24 mouse cellular contexts compared by ENCODE assay signal in the genomic region with DNA sequence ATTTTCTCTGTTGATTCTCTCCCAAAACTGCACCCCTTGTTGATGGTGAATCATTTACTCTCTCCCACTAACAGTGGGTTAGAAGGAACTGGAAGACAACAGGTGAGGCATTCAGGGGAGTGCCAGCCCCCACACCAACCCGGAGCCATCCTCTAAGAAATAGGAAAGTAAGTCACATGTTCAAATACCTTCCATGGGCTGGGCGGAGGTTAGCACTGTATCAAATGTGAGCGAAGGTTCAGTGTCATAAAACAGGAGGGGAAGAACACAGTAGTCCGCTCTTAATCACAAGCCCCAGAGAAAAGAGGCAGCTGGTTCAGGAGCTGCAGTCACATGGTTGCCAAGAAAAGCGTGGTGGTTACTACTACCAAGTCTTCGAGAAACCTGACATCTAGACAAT. TPM values are rescaled to one million over a fixed set of nuclear protein-coding genes. Genes with fewer than 3 reads are reported as not detected.
DNase-seq lines count a peak whose midpoint lies in the region; ATAC-seq and TF ChIP-seq lines count a peak whose summit lies in the region.
"Had no signal": no experiment of that assay in that cellular context is flagged by ENCODE, and none has a peak within 500 bp of the region (broad histone marks: within the 10 kb centered on the region; RNA-seq: fewer than 3 reads in every experiment).

No protein-coding gene starts in this region.

- no peaks in the 10 kb centered on the region for H3K4me1 ChIP-seq in forebrain, postnatal 0 days (ENCODE audit: insufficient read depth)
- no peaks in the 10 kb centered on the region for H3K4me1 ChIP-seq in forebrain, embryonic 11.5 days (replicated peaks; ENCODE audit: control insufficient read depth, insufficient read depth, low read length)
- H3K4me1 ChIP-seq in intestine, postnatal 0 days (replicated peaks; ENCODE audit: control insufficient read depth, insufficient read depth, low read length) = no peaks in the 10 kb centered on the region; the same call in 1 of the 2 replicates
- H3K4me1 ChIP-seq in stomach, postnatal 0 days (replicated peaks; ENCODE audit: control insufficient read depth, insufficient read depth) = no peaks in the 10 kb centered on the region
- H3K4me1 ChIP-seq: embryonic facial prominence, embryonic 15.5 days had no signal

- H3K4me2 ChIP-seq in forebrain, postnatal 0 days (ENCODE audit: low read depth) = no peak overlapping the region
- H3K4me2 ChIP-seq in forebrain, embryonic 11.5 days (ENCODE audit: low read depth, low read length, severe bottlenecking) = no peak overlapping the region
- no peak overlapping the region for H3K4me2 ChIP-seq in intestine, postnatal 0 days (replicated peaks; ENCODE audit: low read depth)
- H3K4me2 ChIP-seq in stomach, postnatal 0 days (replicated peaks; ENCODE audit: low read depth) = no peak overlapping the region
- H3K4me2 ChIP-seq: embryonic facial prominence, embryonic 15.5 days; heart, embryonic 11.5 days; heart, embryonic 15.5 days; hindbrain, embryonic 14.5 days had no signal

- no peak for TF ChIP-seq CTCF in forebrain, postnatal 0 days (IDR thresholded peaks at IDR 0.05; ENCODE audit: low read depth)
- no peak for TF ChIP-seq CTCF in intestine, postnatal 0 days (IDR thresholded peaks at IDR 0.05; ENCODE audit: low read depth)
- no peak for TF ChIP-seq CTCF in stomach, postnatal 0 days (IDR thresholded peaks at IDR 0.05; ENCODE audit: low read depth)

- H3K9ac ChIP-seq in forebrain, postnatal 0 days = no peak overlapping the region
- no peak overlapping the region for H3K9ac ChIP-seq in forebrain, embryonic 11.5 days (ENCODE audit: low read length)
- H3K9ac ChIP-seq in intestine, postnatal 0 days (ENCODE audit: low read depth, low read length) = no peak overlapping the region
- H3K9ac ChIP-seq in stomach, postnatal 0 days (ENCODE audit: low read length) = no peak overlapping the region
- H3K9ac ChIP-seq: embryonic facial prominence, embryonic 15.5 days; heart, embryonic 15.5 days; hindbrain, embryonic 14.5 days had no signal

- TF ChIP-seq EP300 in stomach, postnatal 0 days (optimal IDR thresholded peaks at IDR 0.05) = no peak

- H3K9me3 ChIP-seq in forebrain, postnatal 0 days (ENCODE audit: low read length) = no peaks in the 10 kb centered on the region
- H3K9me3 ChIP-seq in forebrain, embryonic 11.5 days (ENCODE audit: control insufficient read depth, low read length) = no peaks in the 10 kb centered on the region
- no peaks in the 10 kb centered on the region for H3K9me3 ChIP-seq in intestine, postnatal 0 days (ENCODE audit: control insufficient read depth)
- H3K9me3 ChIP-seq in stomach, postnatal 0 days (ENCODE audit: control insufficient read depth, low read length) = no peaks in the 10 kb centered on the region
- H3K9me3 ChIP-seq: embryonic facial prominence, embryonic 15.5 days; forebrain, embryonic 10.5 days; heart, embryonic 15.5 days had no signal

- WGBS in forebrain, postnatal 0 days = 81% methylated on average over 6 of the region's 6 CpGs
- WGBS in forebrain, embryonic 11.5 days = 89% methylated on average over 6 of the region's 6 CpGs
- 40% methylated on average over 6 of the region's 6 CpGs for WGBS in intestine, postnatal 0 days
- WGBS in stomach, postnatal 0 days = 78% methylated on average over 6 of the region's 6 CpGs

- H3K27ac ChIP-seq in forebrain, postnatal 0 days (ENCODE audit: low read depth, low read length) = no peak overlapping the region
- H3K27ac ChIP-seq in forebrain, embryonic 11.5 days (ENCODE audit: low read depth, low read length) = no peak overlapping the region
- H3K27ac ChIP-seq in intestine, postnatal 0 days (ENCODE audit: low read depth, low read length) = no peak overlapping the region
- H3K27ac ChIP-seq in stomach, postnatal 0 days (replicated peaks) = peak overlapping the region; percentile 71; the same call in 1 of the 2 replicates
- H3K27ac ChIP-seq: embryonic facial prominence, embryonic 15.5 days; gastrocnemius, adult 2 months; heart, embryonic 15.5 days; hindbrain, embryonic 14.5 days had no signal

- H3K4me3 ChIP-seq in forebrain, postnatal 0 days (ENCODE audit: low read depth, low read length) = no peak overlapping the region
- no peak overlapping the region for H3K4me3 ChIP-seq in forebrain, embryonic 11.5 days (ENCODE audit: low read depth, low read length)
- H3K4me3 ChIP-seq in intestine, postnatal 0 days (ENCODE audit: low read depth, low read length) = no peak overlapping the region
- H3K4me3 ChIP-seq in stomach, postnatal 0 days (ENCODE audit: low read depth, low read length) = no peak overlapping the region
- H3K4me3 ChIP-seq: embryonic facial prominence, embryonic 15.5 days; erythroblast, embryonic 14.5 days; forebrain, embryonic 10.5 days; gastrocnemius, adult 2 months; heart, embryonic 15.5 days had no signal

- no peak for DNase-seq in forebrain, postnatal 0 days
- DNase-seq in forebrain, embryonic 11.5 days (ENCODE audit: low spot score) = no peak
- DNase-seq in urinary bladder, postnatal 14 days (ENCODE audit: low spot score) = peak; percentile 48
- no peak for DNase-seq in urinary bladder, postnatal 25 days (ENCODE audit: low spot score)
- DNase-seq in stomach, postnatal 0 days (ENCODE audit: low spot score) = no peak
- DNase-seq in lung, postnatal 4 days = no peak
- no peak for DNase-seq in thymus, postnatal 0 days (ENCODE audit: low spot score)
- DNase-seq: adrenal gland, postnatal 25 days; cerebellum, adult 11 months; cerebellum, adult 8-10 months; gastrocnemius, adult 2 months; gastrocnemius, postnatal 25 days; heart, adult 18-20 months; heart, postnatal 14 days had no signal

- 0 out of 2 replicates have a peak, but pooled peaks have one; percentile 10 for ATAC-seq in forebrain, postnatal 0 days
- no peak for ATAC-seq in forebrain, embryonic 11.5 days (replicated peaks; ENCODE audit: low FRiP score)
- ATAC-seq in intestine, postnatal 0 days = peak; percentile 84
- no peak for ATAC-seq in stomach, postnatal 0 days (ENCODE audit: low FRiP score, low TSS enrichment)
- ATAC-seq: activated CD4-positive, CD25-positive, alpha-beta regulatory T cell, adult 4 months; Patski had no signal

- no peaks in the 10 kb centered on the region for H3K36me3 ChIP-seq in forebrain, postnatal 0 days (ENCODE audit: insufficient read depth)
- no peaks in the 10 kb centered on the region for H3K36me3 ChIP-seq in forebrain, embryonic 11.5 days (ENCODE audit: control insufficient read depth, insufficient read depth, low read length)
- no peaks in the 10 kb centered on the region for H3K36me3 ChIP-seq in intestine, postnatal 0 days (ENCODE audit: control insufficient read depth, insufficient read depth)
- H3K36me3 ChIP-seq in stomach, postnatal 0 days (ENCODE audit: control insufficient read depth, insufficient read depth, low read length) = no peaks in the 10 kb centered on the region
- H3K36me3 ChIP-seq: embryonic facial prominence, embryonic 15.5 days; forebrain, embryonic 10.5 days; heart, embryonic 15.5 days had no signal

- H3K27me3 ChIP-seq in forebrain, postnatal 0 days (ENCODE audit: insufficient read depth, low read length) = no peaks in the 10 kb centered on the region
- H3K27me3 ChIP-seq in forebrain, embryonic 11.5 days (ENCODE audit: control insufficient read depth, insufficient read depth, low read length) = no peaks in the 10 kb centered on the region
- no peaks in the 10 kb centered on the region for H3K27me3 ChIP-seq in intestine, postnatal 0 days (replicated peaks; ENCODE audit: control insufficient read depth, insufficient read depth, low read length)
- H3K27me3 ChIP-seq in stomach, postnatal 0 days (ENCODE audit: control insufficient read depth, insufficient read depth, low read length) = no peaks in the 10 kb centered on the region
- H3K27me3 ChIP-seq: CH12.LX; embryonic facial prominence, embryonic 15.5 days; heart, embryonic 15.5 days; Patski had no signal

RNA-seq across cellular contexts. Expression of a gene that starts 32.7 kb away (rescaled TPM):
- total RNA-seq in forebrain, postnatal 0 days (2014; rRNA removed) = 0.43 and 3.2 TPM in 2 replicates
- polyA plus RNA-seq in forebrain, postnatal 0 days (2015; fragmentation: Nextera tagmentation; extraction: Ambion mirVana) = 0.13 TPM in 1 of 2 replicates, not detected in the other
- polyA plus RNA-seq in forebrain, embryonic 11.5 days (2014; fragmentation: Nextera tagmentation; extraction: Ambion mirVana) = 0.17 TPM in 1 of 2 replicates, not detected in the other
- polyA plus RNA-seq in intestine, postnatal 0 days (2015; fragmentation: Nextera tagmentation; extraction: Ambion mirVana) = 2.2 and 2.5 TPM in 2 replicates
- 0.94 and 1.4 TPM in 2 replicates for polyA plus RNA-seq in stomach, postnatal 0 days (2015; fragmentation: Nextera tagmentation; extraction: Ambion mirVana)
- polyA plus RNA-seq in thymus, postnatal 0 days (2015; fragmentation: Nextera tagmentation; extraction: Ambion mirVana) = 1.2 and 1.3 TPM in 2 replicates
- total RNA-seq: gastrocnemius, adult 2 months; gastrocnemius, postnatal 25 days had no signal

Comparison
In these comparisons a context has a peak if more than half of its experiments do, and no peak if none do; other contexts are left out.
1. ATAC-seq: peak in forebrain, postnatal 0 days (single experiment) and intestine, postnatal 0 days (single experiment); none in forebrain, embryonic 11.5 days (single experiment) and stomach, postnatal 0 days (single experiment).